Mouse (Mus musculus) E14TG2a.4 (cell line): Measurements from ENCODE around the gene Glul.
A peak's percentile ranks its signal among the peaks of the same experiment; 100 is the strongest.

ENCODE experiments used
- H3K27me3 ChIP-seq: 2 replicates; pipeline ENCODE4 v1.6.1; 2014; ENCODE audit warnings: low read length, control low read depth; ENCODE audit not compliant: insufficient read depth
- H3K36me3 ChIP-seq: 2 replicates; pipeline ENCODE4 v1.6.1; 2014; ENCODE audit warnings: low read length, control low read depth; ENCODE audit not compliant: insufficient read depth
- H3K4me1 ChIP-seq: replicated peaks from 2 replicates; pipeline ENCODE4 v1.6.1; 2014; ENCODE audit warnings: low read depth, low read length, control low read depth
- H3K4me3 ChIP-seq: replicated peaks from 2 replicates; pipeline ENCODE4 v1.5.1; 2014; ENCODE audit warnings: mild to moderate bottlenecking, low read length
- H3K9me3 ChIP-seq: 2 replicates; pipeline ENCODE4 v1.6.1; 2014; ENCODE audit warnings: low read length, control low read depth
- CTCF ChIP-seq: conservative IDR thresholded peaks from 2 replicates; pipeline ENCODE4 v1.5.1; 2014; ENCODE audit warnings: low read length
- NANOG ChIP-seq: IDR thresholded peaks from 2 replicates; pipeline ENCODE4 v1.6.1; 2014; ENCODE audit warnings: borderline replicate concordance, low read length, mixed read lengths
- POU5F1 ChIP-seq: IDR thresholded peaks from 2 replicates; pipeline ENCODE4 v1.6.1; 2014; ENCODE audit warnings: low read length, borderline replicate concordance

Gene Glul

DNA sequence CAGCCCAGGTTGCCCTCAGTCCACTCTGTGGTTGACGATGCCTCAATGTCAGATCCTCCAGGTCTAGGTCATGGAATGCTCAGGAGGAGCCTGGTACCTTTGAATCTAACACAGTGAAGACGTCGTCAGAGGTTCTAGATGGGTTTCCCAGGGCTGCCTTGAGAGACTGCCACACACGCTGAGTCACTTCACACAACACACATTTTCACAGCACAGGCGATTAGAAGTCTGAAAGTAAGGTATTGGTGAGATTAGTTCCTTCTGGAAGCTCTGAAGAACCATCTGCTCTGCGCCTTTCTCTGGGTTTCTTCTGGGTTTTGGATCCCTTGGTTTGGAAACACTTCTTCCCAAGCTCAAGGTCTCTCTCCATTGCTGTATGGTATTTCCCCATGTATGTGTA lies 48.1 kb downstream of the Glul start:
- no peak overlapping the region for H3K4me3 ChIP-seq
- TF ChIP-seq POU5F1 (no peak), NANOG (no peak), CTCF (no peak)

GRCm38 (mm10) chr1:153953232-153953631 lies 53.5 kb downstream of the Glul start:
- peak overlapping the region; percentile 46 for H3K4me3 ChIP-seq
- peaks cover 8% of the 10 kb centered on the region for H3K4me1 ChIP-seq
- H3K27me3 ChIP-seq, result peaks cover 6% of the 10 kb centered on the region; the same call in 1 of the 2 replicates
- TF ChIP-seq CTCF (no peak), POU5F1 (no peak), NANOG (no peak)
- no peaks in the 10 kb centered on the region for H3K9me3 ChIP-seq
- H3K36me3 ChIP-seq, result no peaks in the 10 kb centered on the region

More for the DNA sequence above, 48.1 kb downstream of the Glul start:
- no peaks in the 10 kb centered on the region for H3K4me1 ChIP-seq
- H3K27me3 ChIP-seq, result peaks cover 6% of the 10 kb centered on the region; the same call in 1 of the 2 replicates
- no peaks in the 10 kb centered on the region for H3K36me3 ChIP-seq
- peaks cover 8% of the 10 kb centered on the region; the same call in 1 of the 2 replicates for H3K9me3 ChIP-seq

- TF ChIP-seq CTCF (no peak), NANOG (no peak), POU5F1 (no peak)
- Histone ChIP-seq H3K27me3 (peaks cover 6% of the 10 kb centered on the region; the same call in 1 of the 2 replicates), H3K9me3 (no peaks in the 10 kb centered on the region), H3K4me3 (peak overlapping the region; percentile 46; the same call in 1 of the 2 replicates), H3K4me1 (peaks cover 8% of the 10 kb centered on the region), H3K36me3 (no peaks in the 10 kb centered on the region)
Measured at GRCm38 (mm10) chr1:153953797-153954196, 54.1 kb downstream of the Glul start.

- peaks cover under 1% of the 10 kb centered on the region; the same call in 1 of the 2 replicates for H3K27me3 ChIP-seq
- peaks cover 14% of the 10 kb centered on the region for H3K4me1 ChIP-seq
- TF ChIP-seq POU5F1 (no peak), NANOG (no peak), CTCF (no peak)
- H3K9me3 ChIP-seq, result no peaks in the 10 kb centered on the region
- no peaks in the 10 kb centered on the region for H3K36me3 ChIP-seq
- no peak overlapping the region for H3K4me3 ChIP-seq
Measured at GRCm38 (mm10) chr1:153957850-153958249, 58.1 kb downstream of the Glul start.
